Mouse (Mus musculus): ENCODE results near the gene Zfp977. TPM values are rescaled to one million over a fixed set of nuclear protein-coding genes. Genes with fewer than 3 reads are reported as not detected.

Zfp977 gene
- not detected for total RNA-seq (2023)

GRCm38 (mm10) chr7:42592413-42592812, at the start of gene Zfp977:
TSS of gene Zfp977 (minus strand) at chr7:42592547.

GRCm38 (mm10) chr7:42578488-42578887, 13.9 kb downstream of the Zfp977 start, which contains the start of gene Gm21028:
TSS of gene Gm21028 (minus strand) at chr7:42578588.

Other genes starting within 250 kb of the Zfp977 start
- not detected for gene 4933421I07Rik, start 144.4 kb downstream of the Zfp977 start, total RNA-seq (2023)
- gene Zfp141, start 86.8 kb downstream of the Zfp977 start, total RNA-seq (2023), result 10 to 100 TPM in 1 of 2 experiments, 1 to 10 TPM in 1; 7.9 to 10.0 TPM
- gene Gm21028, start 14.0 kb downstream of the Zfp977 start, total RNA-seq (2023), result not detected
- gene Zfp976, start 50.0 kb upstream of the Zfp977 start, total RNA-seq (2023), result under 1 TPM; 0.45 to 0.55 TPM
- gene Zfp975, start 100.2 kb upstream of the Zfp977 start, total RNA-seq (2023), result 1 to 10 TPM; 1.7 to 2.3 TPM
- gene Gm17067, start 134.5 kb upstream of the Zfp977 start, total RNA-seq (2023), result not detected
- not detected for gene Vmn2r62, start 201.0 kb upstream of the Zfp977 start, total RNA-seq (2023)